ENCODE assay signal across 16 mouse cellular contexts in the genomic region with DNA sequence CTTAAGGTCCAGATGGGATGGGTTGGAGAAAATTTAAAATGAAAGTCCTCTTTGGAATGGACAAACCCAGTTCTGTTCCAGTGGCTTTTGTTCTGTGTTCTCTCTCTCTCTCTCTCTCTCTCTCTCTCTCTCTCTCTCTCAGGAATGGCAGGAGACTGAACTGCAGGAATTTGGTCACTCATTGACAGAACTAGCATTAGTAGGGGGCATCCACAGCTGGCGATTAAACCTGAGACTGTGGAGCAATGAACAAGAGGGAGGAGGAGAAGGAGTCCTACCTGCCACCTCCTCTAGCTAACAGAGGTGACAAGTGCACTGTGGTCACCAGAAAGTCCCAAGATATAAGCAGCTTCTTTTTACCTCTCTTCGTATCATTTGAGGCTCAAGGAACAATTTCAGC. TPM values are rescaled to one million over a fixed set of nuclear protein-coding genes. Genes with fewer than 3 reads are reported as not detected.
DNase-seq lines count a peak whose midpoint lies in the region; ATAC-seq and TF ChIP-seq lines count a peak whose summit lies in the region.
"Had no signal": no experiment of that assay in that cellular context is flagged by ENCODE, and none has a peak within 500 bp of the region (broad histone marks: within the 10 kb centered on the region; RNA-seq: fewer than 3 reads in every experiment).

No protein-coding gene starts in this region.

- intact Hi-C loops in heart, postnatal 10 days (cut with DNase I) = no loop called here

- no peak for TF ChIP-seq CTCF in cortical plate, adult 2 months (IDR thresholded peaks at IDR 0.05; ENCODE audit: extremely low read depth, insufficient read depth, low read length)

- no peak for TF ChIP-seq POLR2A in cortical plate, adult 2 months (IDR thresholded peaks at IDR 0.05; ENCODE audit: extremely low read depth, insufficient read depth, low read length)

- no peaks in the 10 kb centered on the region for H3K4me1 ChIP-seq in cortical plate, adult 2 months (ENCODE audit: control insufficient read depth, insufficient read depth, low read length)
- peaks cover 54% of the 10 kb centered on the region for H3K4me1 ChIP-seq in limb, embryonic 10.5 days

- H3K27me3 ChIP-seq in limb, embryonic 10.5 days (ENCODE audit: low read depth, poor library complexity, severe bottlenecking) = peaks cover 35% of the 10 kb centered on the region

- ATAC-seq in megakaryocyte progenitor cell, adult 5-6 weeks (replicated peaks; ENCODE audit: poor library complexity) = no peak
- ATAC-seq: activated CD4-positive, CD25-positive, alpha-beta regulatory T cell, adult 4 months; inflammation-experienced regulatory T-cells, adult 6 months; midbrain, embryonic 16.5 days had no signal

- no peak overlapping the region for H3K4me3 ChIP-seq in cortical plate, adult 2 months (ENCODE audit: insufficient read depth, low read length)
- H3K4me3 ChIP-seq in limb, embryonic 10.5 days = no peak overlapping the region

- peaks cover 6% of the 10 kb centered on the region for H3K36me3 ChIP-seq in limb, embryonic 10.5 days

- H3K27ac ChIP-seq in cortical plate, adult 2 months (ENCODE audit: insufficient read depth, low read length) = 0 out of 2 replicates have a peak overlapping the region, but pooled peaks have one; percentile 75
- peak overlapping the region; percentile 88 for H3K27ac ChIP-seq in limb, embryonic 10.5 days

- WGBS in limb, embryonic 10.5 days = 73% methylated on average over 2 of the region's 2 CpGs

- no peaks in the 10 kb centered on the region for H3K9me3 ChIP-seq in limb, embryonic 10.5 days (replicated peaks)

- peak; percentile 80 for DNase-seq in heart, adult 11 months
- DNase-seq in heart, postnatal 10 days = no peak
- DNase-seq in kidney, adult 8-10 months = peak; percentile 52 to 67
- DNase-seq in limb, embryonic 10.5 days (ENCODE audit: low spot score) = no peak
- DNase-seq in ovary, postnatal 36 days (ENCODE audit: low spot score) = no peak
- DNase-seq in layer of hippocampus, postnatal 36 days = no peak
- DNase-seq: adrenal gland, postnatal 36 days; cerebellum, adult 9-10 months; heart, postnatal 4 days; lung, adult 18-20 months; thymus, adult 18-20 months had no signal

RNA-seq across cellular contexts. Expression of gene Phldb1, which starts 1.3 kb away (rescaled TPM):
- total RNA-seq in heart, postnatal 10 days (2021) = 100 to 1,000 TPM; 127 to 130 TPM
- 112 and 131 TPM in 2 replicates for polyA plus RNA-seq in cortical plate, adult 2 months (2012; rRNA removed)
- 37.9 and 55.9 TPM in 2 replicates for polyA plus RNA-seq in limb, embryonic 10.5 days (2016; fragmentation: Nextera tagmentation; extraction: Ambion mirVana)
- total RNA-seq in megakaryocyte progenitor cell, adult 5-6 weeks (2015) = 0.64 and 1.4 TPM in 2 replicates
- 2.7 and 5.7 TPM in 2 replicates for total RNA-seq in megakaryocyte progenitor cell, adult 5-6 weeks (2017)
- total RNA-seq in layer of hippocampus, postnatal 36 days (2021) = 10 to 100 TPM; 88.5 to 95.6 TPM

RNA-seq across cellular contexts. Expression of gene Arcn1, which starts 31.3 kb away (rescaled TPM):
- total RNA-seq in heart, postnatal 10 days (2021) = 100 to 1,000 TPM; 103 to 114 TPM
- 47.2 and 48.6 TPM in 2 replicates for polyA plus RNA-seq in cortical plate, adult 2 months (2012; rRNA removed)
- polyA plus RNA-seq in limb, embryonic 10.5 days (2016; fragmentation: Nextera tagmentation; extraction: Ambion mirVana) = 172 and 193 TPM in 2 replicates
- total RNA-seq in megakaryocyte progenitor cell, adult 5-6 weeks (2015) = 169 and 181 TPM in 2 replicates
- total RNA-seq in megakaryocyte progenitor cell, adult 5-6 weeks (2017) = 163 and 188 TPM in 2 replicates
- total RNA-seq in layer of hippocampus, postnatal 36 days (2021) = 100 to 1,000 TPM; 104 to 112 TPM

RNA-seq across cellular contexts. Expression of gene Ift46, which starts 31.4 kb away (rescaled TPM):
- total RNA-seq in heart, postnatal 10 days (2021) = 10 to 100 TPM; 42.6 to 50.5 TPM
- polyA plus RNA-seq in cortical plate, adult 2 months (2012; rRNA removed) = 91.1 and 95.5 TPM in 2 replicates
- 115 and 146 TPM in 2 replicates for polyA plus RNA-seq in limb, embryonic 10.5 days (2016; fragmentation: Nextera tagmentation; extraction: Ambion mirVana)
- 33.3 and 34.0 TPM in 2 replicates for total RNA-seq in megakaryocyte progenitor cell, adult 5-6 weeks (2015)
- 25.9 and 38.9 TPM in 2 replicates for total RNA-seq in megakaryocyte progenitor cell, adult 5-6 weeks (2017)
- 10 to 100 TPM; 68.1 to 69.1 TPM for total RNA-seq in layer of hippocampus, postnatal 36 days (2021)

Comparison
In these comparisons a context has a peak if more than half of its experiments do, and no peak if none do; other contexts are left out.
1. DNase-seq: peak in heart, adult 11 months (single experiment) and kidney, adult 8-10 months (2 of 2); none in heart, postnatal 10 days (0 of 2), limb, embryonic 10.5 days (single experiment), ovary, postnatal 36 days (single experiment) and layer of hippocampus, postnatal 36 days (0 of 2).
2. RNA of gene Phldb1, which starts 1.3 kb away (total RNA-seq): 127 to 130 TPM in heart, postnatal 10 days and 88.5 to 95.6 TPM in layer of hippocampus, postnatal 36 days; 0.64 to 5.7 TPM in megakaryocyte progenitor cell, adult 5-6 weeks; every median in the first group is over 10 times any median in the second.